Mouse (Mus musculus) lung, embryonic 14.5 days (tissue): Measurements from ENCODE around the gene Nfyc. TPM values are rescaled to one million over a fixed set of nuclear protein-coding genes. Genes with fewer than 3 reads are reported as not detected.

Source experiments
- ATAC-seq: fragments of 200-750 bp; cut with Nextera tagmentation; 2 replicates; pipeline ENCODE4 v1.8.0; 2017; ENCODE audit warnings: mild to moderate bottlenecking, moderate TSS enrichment, moderate library complexity; ENCODE audit not compliant: insufficient read depth
- DNase-seq: peaks from one replicate; pipeline ENCODE4 v3.0.0-alpha.2; 2015
- H3K27ac ChIP-seq: fragments of 300-500 bp; sonication (generic); 2 replicates; pipeline ENCODE4 v1.5.1; 2014; ENCODE audit warnings: low read depth, mild to moderate bottlenecking, moderate library complexity
- H3K27me3 ChIP-seq: fragments of 300-500 bp; sonication (generic); 2 replicates; pipeline ENCODE4 v1.6.1; 2014; ENCODE audit warnings: low read length, control low read depth; ENCODE audit not compliant: insufficient read depth
- H3K36me3 ChIP-seq: fragments of 300-500 bp; sonication (generic); 2 replicates; pipeline ENCODE4 v1.6.1; 2014; ENCODE audit warnings: control low read depth; ENCODE audit not compliant: insufficient read depth
- H3K4me1 ChIP-seq: fragments of 300-500 bp; sonication (generic); 2 replicates; pipeline ENCODE4 v1.6.1; 2014; ENCODE audit warnings: antibody characterized with exemption, control low read depth; ENCODE audit not compliant: insufficient read depth
- H3K4me2 ChIP-seq: fragments of 300-500 bp; sonication (generic); 2 replicates; pipeline ENCODE4 v1.6.1; 2014; ENCODE audit warnings: mild to moderate bottlenecking
- H3K4me3 ChIP-seq: fragments of 300-500 bp; sonication (generic); 2 replicates; pipeline ENCODE4 v1.5.1; 2014; ENCODE audit warnings: low read depth, low read length
- H3K9ac ChIP-seq: fragments of 300-500 bp; sonication (generic); 2 replicates; pipeline ENCODE4 v1.6.1; 2014
- H3K9me3 ChIP-seq: fragments of 300-500 bp; sonication (generic); 2 replicates; pipeline ENCODE4 v1.6.1; 2016; ENCODE audit warnings: low read depth, low read length, control low read depth
- CTCF ChIP-seq: IDR thresholded peaks from 2 replicates; pipeline ENCODE4 v1.5.1; 2016; ENCODE audit warnings: antibody characterized with exemption, low read depth
- WGBS: fragments of 180-500 bp; shearing (Covaris S2); extraction: QIAGEN DNeasy Blood & Tissue Kit; methylation state at CpG from one replicate; pipeline ENCODE4 v1.1.7; 2014; 5-methylcytosine and 5-hydroxymethylcytosine counted together
- polyA plus RNA-seq: library from polyadenylated mRNA; unstranded; fragments of >200 nt; fragmentation: Nextera tagmentation; extraction: Ambion mirVana; gene quantifications from 2 replicates; pipeline ENCODE4 v1.2.1, GENCODE M21; 2014

Nfyc gene
- polyA plus RNA-seq, 1 experiment from 2014 or later = 114 TPM

DNA sequence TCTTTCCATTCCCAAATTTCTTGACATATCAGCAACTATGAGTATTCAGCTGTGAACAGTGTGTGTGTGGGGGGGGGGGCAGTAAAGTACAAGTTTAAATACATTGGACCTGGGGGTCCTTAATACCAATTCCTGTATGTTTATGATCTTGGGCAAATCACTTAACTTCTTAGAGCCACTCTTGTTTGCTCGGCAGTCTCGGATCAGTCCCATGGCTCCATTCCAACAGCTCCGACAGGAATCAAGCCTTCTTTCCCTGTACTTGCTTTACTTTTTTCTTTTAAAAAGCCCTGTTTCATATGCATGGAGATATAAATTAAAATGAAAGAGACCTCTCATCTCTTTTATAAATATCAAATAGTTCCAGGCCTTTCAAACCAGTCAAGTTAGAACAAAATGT, 30.7 kb downstream of the Nfyc start:
- TF ChIP-seq CTCF = no peak
- Histone ChIP-seq H3K9me3 (no peaks in the 10 kb centered on the region), H3K4me2 (no peak overlapping the region), H3K4me1 (peaks cover 5% of the 10 kb centered on the region; the same call in 1 of the 2 replicates), H3K36me3 (no peaks in the 10 kb centered on the region), H3K27me3 (no peaks in the 10 kb centered on the region), H3K4me3 (no peak overlapping the region), H3K27ac (no peak overlapping the region; the same call in 1 of the 2 replicates), H3K9ac (no peak overlapping the region)
- peak; percentile 59 for DNase-seq
- ATAC-seq = no peak
- 9% methylated on average over 3 of the region's 3 CpGs for WGBS

GRCm38 (mm10) chr4:120799680-120800166, 31.6 kb downstream of the Nfyc start:
- H3K4me1 ChIP-seq = peaks cover 5% of the 10 kb centered on the region; the same call in 1 of the 2 replicates
- no peaks in the 10 kb centered on the region for H3K36me3 ChIP-seq
- H3K27ac ChIP-seq = peak overlapping the region; percentile 58; the same call in 1 of the 2 replicates
- no peaks in the 10 kb centered on the region for H3K27me3 ChIP-seq
- ATAC-seq = no peak
- H3K4me3 ChIP-seq = no peak overlapping the region
- WGBS = 33% methylated on average over 2 of the region's 2 CpGs
- TF ChIP-seq CTCF = no peak
- H3K4me2 ChIP-seq = 0 out of 2 replicates have a peak overlapping the region, but pooled peaks have one; percentile 1
- H3K9me3 ChIP-seq = no peaks in the 10 kb centered on the region
- no peak overlapping the region for H3K9ac ChIP-seq
- peak; percentile 48 for DNase-seq

DNA sequence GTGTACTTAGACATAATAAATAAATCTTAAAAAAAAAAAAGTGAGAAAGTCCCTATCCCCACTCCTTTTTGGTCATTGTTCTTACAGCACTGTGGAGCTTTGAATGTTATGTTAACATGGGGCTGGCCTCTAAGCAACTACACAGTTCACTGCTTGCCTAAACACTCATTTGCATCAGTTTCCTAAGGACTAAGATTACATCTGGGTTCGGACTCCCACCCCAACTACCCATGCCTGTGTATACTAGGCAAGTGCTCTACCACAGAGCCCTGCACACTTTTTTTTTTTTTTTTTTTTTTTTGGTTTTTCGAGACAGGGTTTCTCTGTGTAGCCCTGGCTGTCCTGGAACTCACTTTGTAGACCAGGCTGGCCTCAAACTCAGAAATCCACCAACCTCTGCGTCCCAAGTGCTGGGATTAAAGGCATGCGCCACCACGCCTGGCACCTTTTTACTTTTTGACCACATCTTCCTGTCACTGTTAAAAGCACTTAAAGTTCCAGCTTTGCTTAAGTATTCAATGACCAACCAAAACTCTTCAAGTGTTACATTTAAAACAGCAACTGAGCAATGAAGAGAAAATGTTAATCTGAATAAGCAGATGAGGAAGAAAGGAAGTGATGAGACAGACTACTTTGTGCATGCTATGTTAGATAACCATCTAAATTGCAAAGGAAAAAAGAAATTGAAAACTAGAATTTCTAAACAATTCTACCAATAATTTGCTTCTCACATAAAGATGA, 33.2 kb downstream of the Nfyc start:
- DNase-seq (no peak), ATAC-seq (no peak)
- Histone ChIP-seq H3K36me3 (no peaks in the 10 kb centered on the region), H3K27ac (no peak overlapping the region), H3K27me3 (no peaks in the 10 kb centered on the region), H3K9me3 (no peaks in the 10 kb centered on the region), H3K9ac (no peak overlapping the region), H3K4me3 (no peak overlapping the region), H3K4me1 (peaks cover 5% of the 10 kb centered on the region; the same call in 1 of the 2 replicates), H3K4me2 (no peak overlapping the region)
- WGBS = 89% methylated on average over 4 of the region's 5 CpGs
- no peak for TF ChIP-seq CTCF

- WGBS = 86% methylated on average over 2 of the region's 2 CpGs
These were observed 34.7 kb downstream of the Nfyc start for GRCm38 (mm10) chr4:120796687-120797086.

DNA sequence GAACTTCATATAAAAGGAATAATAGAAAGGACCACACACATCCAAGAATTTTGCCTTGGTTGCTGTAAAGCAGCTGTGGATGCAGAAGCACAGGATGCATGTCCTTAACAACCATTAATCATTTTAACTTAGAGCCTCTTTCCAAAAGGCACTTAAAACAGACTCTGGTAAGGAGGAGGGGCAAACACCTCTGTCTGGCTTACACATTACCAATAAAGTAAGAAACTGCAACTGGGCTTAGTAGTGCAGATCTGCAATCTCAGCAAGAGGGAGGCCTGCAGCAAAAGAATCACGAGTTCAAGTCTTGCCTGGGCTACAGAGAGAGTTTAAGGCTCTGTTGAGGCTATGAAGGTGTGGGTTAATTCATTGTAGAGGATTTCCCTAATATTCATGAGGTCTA, 35.7 kb downstream of the Nfyc start:
- DNase-seq = no peak
- no peak for ATAC-seq
- no peaks in the 10 kb centered on the region for H3K27me3 ChIP-seq

More at GRCm38 (mm10) chr4:120796687-120797086, 34.7 kb downstream of the Nfyc start:
- Histone ChIP-seq H3K4me2 (no peak overlapping the region), H3K4me1 (peaks cover 5% of the 10 kb centered on the region; the same call in 1 of the 2 replicates), H3K36me3 (no peaks in the 10 kb centered on the region), H3K27ac (no peak overlapping the region), H3K4me3 (no peak overlapping the region), H3K27me3 (no peaks in the 10 kb centered on the region), H3K9me3 (no peaks in the 10 kb centered on the region), H3K9ac (no peak overlapping the region)
- DNase-seq (no peak), ATAC-seq (no peak)
- TF ChIP-seq CTCF = no peak

GRCm38 (mm10) chr4:120792918-120793317, 38.5 kb downstream of the Nfyc start:
- Histone ChIP-seq H3K9me3 (no peaks in the 10 kb centered on the region), H3K4me3 (no peak overlapping the region), H3K27ac (no peak overlapping the region), H3K4me2 (no peak overlapping the region), H3K9ac (no peak overlapping the region), H3K36me3 (peaks cover 28% of the 10 kb centered on the region), H3K27me3 (no peaks in the 10 kb centered on the region), H3K4me1 (no peaks in the 10 kb centered on the region)
- ATAC-seq (peak; percentile 70), DNase-seq (peak; percentile 27)
- 61% methylated on average over 2 of the region's 2 CpGs for WGBS
- TF ChIP-seq CTCF = no peak

More for the DNA sequence above, 35.7 kb downstream of the Nfyc start:
- Histone ChIP-seq H3K9me3 (no peaks in the 10 kb centered on the region), H3K9ac (no peak overlapping the region), H3K4me2 (no peak overlapping the region), H3K36me3 (0 out of 2 replicates have a peak, but pooled peaks cover 3% of the 10 kb centered on the region), H3K27ac (no peak overlapping the region), H3K4me3 (no peak overlapping the region), H3K4me1 (peaks cover 5% of the 10 kb centered on the region; the same call in 1 of the 2 replicates)
- 56% methylated on average over 1 of the region's 1 CpGs for WGBS
- TF ChIP-seq CTCF = no peak

DNA sequence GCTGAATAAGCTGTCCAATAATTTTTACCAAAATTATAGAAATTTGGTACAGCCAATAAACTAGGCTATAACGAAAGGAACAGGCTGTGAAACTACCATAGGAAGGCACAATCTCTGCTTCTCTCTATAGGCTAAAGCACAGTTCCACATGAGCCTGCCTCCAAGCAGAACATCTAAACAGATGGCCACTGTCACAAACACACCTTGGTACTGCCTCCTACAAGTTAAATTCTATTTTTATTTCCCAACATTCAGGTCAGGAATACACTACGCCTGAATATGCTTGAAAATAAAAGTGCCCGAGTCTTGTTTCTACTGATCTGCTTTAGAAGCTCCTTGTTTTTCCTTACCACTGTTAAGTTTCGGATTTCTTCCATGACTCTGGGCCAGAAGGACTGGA, 41.3 kb downstream of the Nfyc start:
- peaks cover 51% of the 10 kb centered on the region for H3K36me3 ChIP-seq
- H3K9me3 ChIP-seq = no peaks in the 10 kb centered on the region
- no peak overlapping the region for H3K4me3 ChIP-seq
- ATAC-seq (no peak), DNase-seq (no peak)
- no peak overlapping the region for H3K4me2 ChIP-seq
- no peak overlapping the region for H3K9ac ChIP-seq
- H3K4me1 ChIP-seq = no peaks in the 10 kb centered on the region
- H3K27me3 ChIP-seq = no peaks in the 10 kb centered on the region
- no peak overlapping the region for H3K27ac ChIP-seq
- 95% methylated on average over 4 of the region's 4 CpGs for WGBS
- TF ChIP-seq CTCF = no peak
